Mouse (Mus musculus) C2C12 (cell line): ENCODE results near the gene Prtg. TPM values are rescaled to one million over a fixed set of nuclear protein-coding genes. Genes with fewer than 3 reads are reported as not detected.

Experiments used
- H3K27me3 ChIP-seq: one replicate; pipeline ENCODE4 v1.6.1; 2011; ENCODE audit not compliant: control insufficient read depth, insufficient read depth, insufficient read length
- H3K36me3 ChIP-seq: one replicate; pipeline ENCODE4 v1.6.1; 2011; ENCODE audit not compliant: control insufficient read depth, insufficient read depth
- H3K4me3 ChIP-seq: one replicate; pipeline ENCODE4 v1.5.1; 2011; ENCODE audit warnings: mild to moderate bottlenecking, control low read depth; ENCODE audit not compliant: poor library complexity, insufficient read depth, severe bottlenecking
- H3K79me2 ChIP-seq: one replicate; pipeline ENCODE4 v1.6.1; 2011; ENCODE audit not compliant: control insufficient read depth, insufficient read depth
- H3K79me3 ChIP-seq: one replicate; pipeline ENCODE4 v1.6.1; 2011; ENCODE audit warnings: low read depth, control low read depth
- H3ac ChIP-seq: one replicate; pipeline ENCODE3; 2011; ENCODE audit warnings: low read depth; ENCODE audit not compliant: control insufficient read depth, insufficient read length
- CEBPB ChIP-seq: IDR thresholded peaks from one replicate; pipeline ENCODE4 v1.6.1; 2011; ENCODE audit warnings: low read depth, mild to moderate bottlenecking, control low read depth, moderate library complexity
- CTCF ChIP-seq: IDR thresholded peaks from one replicate; pipeline ENCODE4 v1.5.1; 2011; ENCODE audit not compliant: control insufficient read depth, insufficient read depth, insufficient read length
- FOSL1 ChIP-seq: IDR thresholded peaks from one replicate; pipeline ENCODE4 v1.8.0; 2011; ENCODE audit warnings: mild to moderate bottlenecking, low read length; ENCODE audit not compliant: poor library complexity, insufficient read depth, severe bottlenecking
- MAX ChIP-seq: IDR thresholded peaks from one replicate; pipeline ENCODE4 v1.6.1; 2011; ENCODE audit warnings: mild to moderate bottlenecking, control low read depth
- MYOD1 ChIP-seq: IDR thresholded peaks from one replicate; pipeline ENCODE4 v1.6.1; 2011; ENCODE audit warnings: low read depth; ENCODE audit not compliant: control insufficient read depth, insufficient read length
- MYOG ChIP-seq: IDR thresholded peaks from one replicate; pipeline ENCODE4 v1.6.1; 2011; ENCODE audit not compliant: control insufficient read depth, insufficient read length; ENCODE audit errors: extremely low read depth
- USF1 ChIP-seq: IDR thresholded peaks from one replicate; pipeline ENCODE4 v1.6.1; 2011; ENCODE audit warnings: low read depth, mild to moderate bottlenecking, control low read depth, moderate library complexity
- polyA plus RNA-seq: library from polyadenylated mRNA; unstranded; fragments of >200 nt; fragmentation: generic; extraction: Trizol; gene quantifications from one replicate; pipeline ENCODE4 v1.2.1, GENCODE M21; 2012; ENCODE audit warnings: missing spikeins

Prtg gene
- polyA plus RNA-seq, 1 experiment = 0.59 TPM

DNA sequence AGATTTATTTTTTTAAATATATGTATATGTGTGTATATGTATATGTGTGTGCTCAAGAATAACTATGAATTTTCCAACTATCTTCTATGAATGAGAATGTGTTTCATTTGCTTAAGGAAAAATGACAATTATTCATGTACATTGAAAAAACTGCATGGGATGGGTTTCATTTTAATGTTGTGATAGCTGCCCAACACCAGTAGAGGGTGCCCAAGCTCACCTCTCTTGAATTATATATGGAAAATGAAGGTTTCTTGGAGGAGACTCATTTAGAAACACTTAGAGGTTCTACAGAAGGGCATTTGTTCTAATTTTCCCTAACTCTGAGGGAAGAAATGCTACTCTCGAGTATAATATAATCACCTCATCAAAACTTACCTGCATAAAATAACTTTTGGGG lies 83.1 kb downstream of the Prtg start:
- no peaks in the 10 kb centered on the region for H3K79me2 ChIP-seq
- H3K4me3 ChIP-seq = no peak overlapping the region
- H3K36me3 ChIP-seq = no peaks in the 10 kb centered on the region
- no peaks in the 10 kb centered on the region for H3K79me3 ChIP-seq
- no peaks in the 10 kb centered on the region for H3K27me3 ChIP-seq
- TF ChIP-seq FOSL1 = no peak
- no peak for TF ChIP-seq MAX
- TF ChIP-seq MYOG = no peak
- no peak for TF ChIP-seq USF1
- TF ChIP-seq CTCF = no peak
- TF ChIP-seq CEBPB = no peak
- TF ChIP-seq MYOD1 = no peak
- H3ac ChIP-seq = no peak overlapping the region

- TF ChIP-seq MAX = no peak
- no peak for TF ChIP-seq FOSL1
- no peak for TF ChIP-seq CTCF
- TF ChIP-seq CEBPB = no peak
- no peak for TF ChIP-seq USF1
- no peak for TF ChIP-seq MYOG
- no peak for TF ChIP-seq MYOD1
- H3K36me3 ChIP-seq = no peaks in the 10 kb centered on the region
- no peaks in the 10 kb centered on the region for H3K79me3 ChIP-seq
- no peak overlapping the region for H3ac ChIP-seq
- no peak overlapping the region for H3K4me3 ChIP-seq
- H3K27me3 ChIP-seq = no peaks in the 10 kb centered on the region
- no peaks in the 10 kb centered on the region for H3K79me2 ChIP-seq
These were observed 83.9 kb downstream of the Prtg start for GRCm38 (mm10) chr9:72890499-72891085.

DNA sequence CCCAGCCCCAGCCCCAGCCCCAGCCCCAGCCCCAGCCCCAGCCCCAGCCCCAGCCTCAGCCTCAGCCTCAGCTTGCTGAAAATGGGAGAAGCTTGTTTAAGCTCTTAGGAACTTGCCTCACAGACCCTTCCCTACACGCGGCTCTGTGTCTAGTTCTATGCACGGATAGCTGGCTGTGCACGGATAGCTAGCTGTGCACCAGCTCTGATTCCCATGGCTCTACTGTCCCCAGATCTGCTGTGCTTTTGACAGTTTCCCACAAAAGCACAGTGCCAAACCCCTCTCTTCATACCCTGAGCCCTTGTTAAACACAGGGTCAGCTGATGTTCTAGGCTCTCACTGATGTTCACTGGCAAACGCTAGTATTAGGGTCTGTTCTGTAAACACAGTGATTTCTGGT lies 86.1 kb downstream of the Prtg start:
- no peak for TF ChIP-seq USF1
- no peak for TF ChIP-seq CEBPB
- no peak for TF ChIP-seq MAX
- TF ChIP-seq MYOD1 = no peak
- TF ChIP-seq CTCF = no peak
- no peak for TF ChIP-seq FOSL1
- TF ChIP-seq MYOG = no peak

DNA sequence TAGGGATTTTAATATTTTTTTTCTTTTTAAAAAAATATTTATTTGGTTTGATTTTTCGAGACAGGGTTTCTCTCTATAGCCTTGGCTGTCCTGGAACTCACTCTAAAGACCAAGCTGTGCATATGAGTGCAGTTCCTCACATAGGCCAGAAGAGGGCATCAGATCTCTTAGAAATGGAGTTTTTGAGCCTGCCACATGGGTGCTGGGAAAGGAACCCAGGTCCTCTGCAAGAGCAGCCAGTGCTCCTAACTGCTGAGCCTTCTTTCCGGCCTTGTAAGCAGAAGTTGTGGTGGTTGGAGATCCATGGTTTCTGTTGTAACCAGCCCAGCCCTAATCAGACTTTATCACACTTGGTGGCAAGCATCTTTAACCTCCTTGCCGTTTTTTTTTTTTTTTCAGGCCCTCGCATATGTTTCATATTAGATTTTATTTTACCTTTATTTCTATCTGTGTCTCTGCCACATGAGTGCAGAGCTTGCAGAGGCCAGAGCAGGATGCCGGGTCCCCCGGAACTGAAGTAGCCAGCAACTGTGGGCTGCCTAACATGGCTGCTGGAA lies 88.2 kb downstream of the Prtg start:
- H3ac ChIP-seq = no peak overlapping the region
- H3K27me3 ChIP-seq = no peaks in the 10 kb centered on the region
- TF ChIP-seq USF1 (no peak), MAX (no peak), MYOD1 (no peak), CEBPB (no peak), FOSL1 (no peak), MYOG (no peak), CTCF (no peak)
- no peaks in the 10 kb centered on the region for H3K79me3 ChIP-seq
- H3K36me3 ChIP-seq = no peaks in the 10 kb centered on the region
- H3K4me3 ChIP-seq = no peak overlapping the region
- H3K79me2 ChIP-seq = no peaks in the 10 kb centered on the region

More for the DNA sequence above, 86.1 kb downstream of the Prtg start:
- Histone ChIP-seq H3K36me3 (no peaks in the 10 kb centered on the region), H3K79me3 (no peaks in the 10 kb centered on the region), H3K4me3 (no peak overlapping the region), H3K79me2 (no peaks in the 10 kb centered on the region), H3K27me3 (no peaks in the 10 kb centered on the region), H3ac (no peak overlapping the region)

- H3K79me2 ChIP-seq = no peaks in the 10 kb centered on the region
- no peaks in the 10 kb centered on the region for H3K36me3 ChIP-seq
- H3K4me3 ChIP-seq = no peak overlapping the region
- TF ChIP-seq USF1 = no peak
- no peak for TF ChIP-seq CEBPB
- no peak for TF ChIP-seq MYOG
- TF ChIP-seq CTCF = no peak
- no peak for TF ChIP-seq FOSL1
- no peak for TF ChIP-seq MAX
- TF ChIP-seq MYOD1 = no peak
- H3ac ChIP-seq = no peak overlapping the region
- H3K27me3 ChIP-seq = no peaks in the 10 kb centered on the region
- no peaks in the 10 kb centered on the region for H3K79me3 ChIP-seq
These were observed 95.4 kb downstream of the Prtg start for GRCm38 (mm10) chr9:72902057-72902456.
